Mouse (Mus musculus) thymus, adult 18-20 months (tissue): ENCODE data around the gene Atf6.
A peak's percentile ranks its signal among the peaks of the same experiment; 100 is the strongest.

Experiments
- DNase-seq, 2 experiments: peaks; one replicate each; pipeline ENCODE4 v3.0.0; 2022; ENCODE audit warnings: mixed read lengths in 2 of 2

Gene Atf6

DNA sequence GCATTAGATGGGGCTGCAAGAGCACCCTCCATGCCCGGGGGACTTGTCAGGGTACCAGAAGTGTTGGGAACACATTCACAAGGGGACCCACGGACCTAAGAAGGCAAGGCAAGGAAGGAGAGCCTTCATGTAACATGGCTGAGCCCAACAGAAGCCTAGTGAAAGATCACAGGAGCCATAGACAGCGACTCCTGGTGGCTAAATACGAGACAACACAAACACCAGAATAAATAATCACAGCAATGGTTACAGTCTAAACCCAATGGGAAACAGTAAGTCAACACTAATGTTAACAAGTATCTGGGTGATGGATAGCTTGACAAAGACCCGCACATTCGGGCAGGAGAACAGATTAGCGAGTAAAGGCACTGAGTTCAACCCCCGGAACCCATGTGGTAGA lies 23.2 kb downstream of the Atf6 start:
- DNase-seq, result no peak

DNA sequence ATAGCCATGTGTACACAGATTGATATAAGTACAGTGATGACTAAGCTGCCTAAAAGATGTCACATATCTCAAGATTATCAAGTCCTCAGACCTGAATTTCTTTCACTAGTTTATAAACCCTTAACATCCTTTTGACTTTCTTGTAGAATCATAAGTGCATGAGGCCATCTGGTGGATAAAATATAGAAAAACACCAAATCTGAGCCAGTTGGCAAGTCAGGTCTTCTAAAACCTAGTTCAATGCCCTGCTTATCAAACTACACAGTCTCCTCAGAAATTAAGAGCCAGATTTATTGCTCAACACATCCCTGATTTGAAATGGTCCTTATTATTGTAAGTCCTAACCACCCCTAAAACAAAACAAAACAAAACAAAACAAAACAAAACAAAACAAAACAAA lies 27.9 kb downstream of the Atf6 start:
- DNase-seq, result no peak

DNA sequence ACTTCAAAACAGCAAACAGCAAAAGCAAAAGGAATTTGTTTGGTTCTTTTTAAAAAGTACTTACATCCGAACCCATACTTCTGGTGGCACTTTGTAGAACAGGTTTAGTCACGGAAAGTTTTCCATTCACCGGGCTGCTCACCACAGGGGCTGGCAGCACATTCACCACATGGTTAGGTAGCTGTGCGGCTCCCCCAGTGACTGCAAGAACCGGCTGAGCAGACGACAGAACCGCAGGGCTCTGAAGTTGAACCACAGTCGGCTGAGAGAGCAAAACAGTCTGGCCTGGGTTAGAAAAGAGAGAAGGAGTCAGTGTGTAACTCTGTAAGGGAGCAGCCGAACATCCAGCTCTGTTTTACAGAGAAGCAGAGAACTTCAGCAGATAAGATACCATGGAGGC lies 32.8 kb downstream of the Atf6 start:
- peak in 1 of 2 experiments; percentile 23 for DNase-seq

DNA sequence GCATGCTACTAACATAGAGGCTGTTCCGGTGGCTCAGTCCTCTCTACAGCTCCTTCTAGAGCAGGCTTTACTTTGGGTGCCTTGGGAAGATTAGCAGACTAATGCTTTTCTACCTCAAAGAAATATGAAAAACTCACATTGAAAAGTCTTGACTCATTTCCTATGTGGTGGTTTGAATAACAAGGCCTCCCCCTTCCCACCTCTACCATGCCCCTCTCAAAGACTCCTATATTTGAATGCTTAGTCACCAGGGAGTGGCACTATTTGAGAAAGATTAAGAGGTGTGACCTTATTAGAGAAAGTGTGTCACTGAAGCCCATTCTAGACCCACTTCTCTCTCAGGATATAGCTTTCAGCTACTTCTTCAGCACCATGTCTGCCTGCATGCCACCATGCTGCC lies 37.8 kb downstream of the Atf6 start:
- DNase-seq, result no peak

DNA sequence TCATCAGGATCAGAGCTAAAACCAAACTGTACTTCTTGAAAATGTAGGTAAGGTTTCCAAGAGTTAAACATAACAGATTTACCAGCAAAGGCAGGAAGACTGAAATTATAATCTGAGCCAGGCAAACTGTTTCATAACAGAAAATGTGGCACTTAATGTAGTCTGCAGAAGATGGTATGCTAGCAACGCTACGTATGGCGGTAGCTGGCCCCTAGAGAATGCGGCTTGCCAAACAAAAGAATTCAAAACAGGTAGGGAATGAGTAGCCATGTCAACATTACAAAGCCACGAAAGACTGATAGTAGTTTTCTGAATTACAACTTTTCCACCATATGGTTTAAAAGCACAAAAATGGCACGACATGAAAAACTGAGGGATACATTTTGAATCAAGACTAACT lies 38.2 kb downstream of the Atf6 start:
- no peak for DNase-seq

DNA sequence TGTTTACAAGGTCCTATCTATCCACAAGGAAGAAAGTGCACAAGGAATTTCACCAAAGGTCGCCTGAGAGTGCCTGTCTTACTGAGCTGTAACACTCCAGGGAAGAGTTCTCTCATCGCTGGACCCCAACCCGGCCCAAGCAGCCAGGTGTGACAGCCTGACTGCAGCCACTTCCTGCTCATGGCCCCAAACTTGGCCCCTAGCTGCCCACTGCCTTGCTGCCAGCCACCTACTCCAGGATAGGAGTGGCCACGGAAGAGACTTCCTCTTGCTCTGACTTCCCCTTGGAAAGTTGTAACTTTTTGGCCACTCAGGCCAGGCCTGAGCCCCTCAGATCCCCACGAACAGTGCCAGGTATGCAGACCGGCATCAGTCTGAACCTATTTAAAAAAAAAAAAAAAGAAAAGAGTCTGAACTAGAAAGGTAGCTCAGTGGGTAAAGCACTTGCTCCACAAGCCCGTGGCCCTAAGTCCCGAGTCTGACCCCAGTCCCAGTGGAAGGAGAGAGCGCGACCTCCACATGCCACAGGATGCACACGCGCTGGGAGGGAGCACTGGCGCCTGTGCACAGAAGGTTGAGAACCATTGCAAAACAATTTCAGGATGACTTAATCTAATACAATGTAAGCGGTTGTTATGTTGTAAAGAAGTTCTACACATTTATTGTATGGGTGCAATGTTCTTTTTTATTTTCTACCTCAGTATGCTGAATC lies 47.3 kb downstream of the Atf6 start:
- DNase-seq, result no peak

DNA sequence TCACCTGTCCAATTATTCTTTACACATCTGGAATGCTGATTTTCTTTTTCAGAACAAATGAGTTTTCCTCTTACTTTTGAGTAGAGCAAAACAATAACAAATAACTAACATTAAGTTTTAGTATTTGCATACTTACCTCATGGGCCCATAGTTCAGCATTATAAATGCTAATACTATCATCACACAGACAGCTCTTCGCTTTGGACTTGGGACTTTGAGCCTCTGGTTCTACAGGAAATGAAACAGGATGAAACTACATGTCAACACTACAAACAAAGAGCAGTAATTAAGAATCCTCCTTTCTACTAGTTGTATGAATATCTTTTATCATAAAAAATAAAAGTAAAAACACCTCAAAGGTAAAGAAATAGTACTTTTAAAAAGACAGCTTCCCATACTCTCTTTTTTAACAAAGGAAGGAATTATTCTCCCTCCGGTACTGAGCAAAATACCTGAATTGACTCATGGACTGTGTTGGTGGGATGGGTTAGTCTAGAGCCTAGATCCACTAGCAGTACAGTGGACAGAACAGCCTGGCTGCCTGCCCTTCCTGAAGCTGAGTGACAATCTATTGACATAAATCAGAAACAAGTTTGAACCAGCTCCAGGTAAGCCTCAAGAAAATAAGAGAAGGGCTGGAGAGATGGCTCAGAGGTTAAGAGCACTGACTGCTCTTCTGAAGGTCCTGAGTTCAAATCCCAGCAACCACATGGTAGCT lies 52.1 kb downstream of the Atf6 start:
- no peak for DNase-seq

DNA sequence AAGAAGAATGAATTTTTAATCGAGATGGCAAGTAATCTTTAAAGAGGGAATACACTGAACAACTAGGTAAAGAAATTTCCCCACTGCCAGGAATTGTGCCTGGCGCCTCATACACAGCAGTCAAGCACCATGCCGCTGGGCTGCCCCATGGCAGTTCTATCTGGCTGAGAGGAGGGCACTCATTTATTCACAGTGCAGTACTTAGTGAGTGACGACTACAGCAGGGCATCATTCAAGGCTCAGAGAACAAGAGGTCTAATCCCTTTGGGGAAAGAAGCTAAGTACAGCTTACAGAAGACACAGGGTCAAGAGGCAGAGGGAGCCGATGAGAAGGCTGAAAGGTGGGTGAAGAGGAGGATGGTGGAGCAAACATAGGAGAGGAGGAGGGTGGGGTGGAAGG lies 54.7 kb downstream of the Atf6 start:
- DNase-seq, result no peak

DNA sequence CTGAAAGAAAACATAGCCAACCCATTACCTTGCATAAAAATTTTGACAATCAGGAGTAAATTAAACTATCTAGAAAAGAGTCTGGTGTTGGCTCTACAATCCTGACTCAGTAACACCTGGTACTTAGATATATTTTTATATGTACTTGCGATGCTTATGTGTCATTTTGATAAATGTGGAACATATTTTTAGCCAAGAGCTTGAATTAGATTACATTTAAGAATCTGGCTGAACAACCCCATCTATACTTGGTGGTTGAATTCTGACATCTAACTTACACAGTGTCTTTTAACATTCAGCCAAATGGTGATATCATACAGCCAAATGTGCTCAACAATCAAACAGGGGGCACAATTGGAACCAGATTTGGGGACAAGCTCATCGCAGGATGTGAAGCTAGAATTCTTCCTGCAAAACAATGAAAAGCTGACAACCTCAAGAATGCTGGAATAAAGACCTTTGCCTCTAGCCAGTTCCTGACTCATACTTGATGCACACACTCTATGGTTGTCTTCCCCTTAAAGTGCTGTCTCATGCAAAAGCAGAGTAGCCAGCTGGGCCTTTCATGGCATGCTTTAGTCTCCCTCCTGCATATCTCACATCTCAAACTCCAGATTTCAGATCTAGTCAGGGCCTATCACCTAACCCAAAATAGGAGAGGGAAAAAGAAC lies 59.8 kb downstream of the Atf6 start:
- no peak for DNase-seq

DNA sequence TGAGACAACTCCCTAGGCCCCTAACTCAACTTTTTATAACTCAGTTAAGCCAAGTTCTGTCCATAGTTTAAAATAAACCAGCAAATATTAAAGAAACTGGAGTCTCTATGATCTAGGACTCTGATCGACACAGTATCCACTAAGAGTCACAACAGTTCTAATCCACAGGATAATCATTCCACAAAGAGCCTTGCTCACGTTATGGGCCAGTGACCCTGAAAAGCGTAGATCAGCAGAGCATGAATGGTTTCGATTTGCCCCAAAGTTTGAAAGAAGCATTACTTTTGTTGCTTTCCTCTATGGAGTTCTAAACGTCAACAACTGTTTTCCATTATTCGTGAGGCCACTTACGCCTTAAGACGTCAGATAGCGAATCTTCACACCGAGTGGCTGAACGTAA lies 62.9 kb downstream of the Atf6 start:
- DNase-seq, result no peak

DNA sequence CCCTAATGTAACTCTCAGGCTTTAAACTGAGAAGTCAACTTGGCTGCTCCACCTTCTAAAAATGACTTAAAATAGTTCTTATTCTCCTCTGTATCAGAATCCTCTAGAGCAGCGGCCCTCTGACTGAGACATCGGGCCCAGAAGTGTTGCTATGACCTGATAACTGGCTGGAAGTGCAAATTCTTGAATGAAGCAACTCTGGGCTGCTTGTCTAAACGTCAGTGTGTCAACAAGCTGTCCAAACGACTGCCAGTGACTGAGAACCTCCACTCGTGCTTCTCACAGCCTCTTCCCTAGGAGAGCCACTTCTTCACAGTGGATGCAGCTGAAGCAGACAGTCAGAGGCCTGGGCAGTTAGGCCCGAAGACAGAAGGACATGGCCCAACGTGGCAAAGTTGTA lies 64.9 kb downstream of the Atf6 start:
- DNase-seq, result no peak

DNA sequence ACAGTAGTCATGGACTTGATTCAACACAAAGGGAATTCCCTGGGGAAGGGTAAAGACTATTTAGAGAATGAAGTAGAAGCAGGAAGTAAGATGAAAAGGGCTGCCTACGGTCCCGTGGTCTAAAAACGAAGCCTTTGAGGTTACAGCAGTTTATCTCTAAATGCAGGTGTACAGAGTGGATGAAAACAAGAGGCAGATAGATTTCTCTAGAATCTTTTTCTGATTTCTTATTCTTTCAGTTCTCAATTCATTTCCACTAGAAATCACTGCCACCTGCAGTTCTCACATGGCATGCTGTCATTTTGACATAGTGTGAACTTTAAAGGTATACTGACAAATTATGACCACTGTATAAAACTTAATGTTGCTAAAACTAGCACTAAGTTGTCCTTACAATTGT lies 66.9 kb downstream of the Atf6 start:
- no peak for DNase-seq

DNA sequence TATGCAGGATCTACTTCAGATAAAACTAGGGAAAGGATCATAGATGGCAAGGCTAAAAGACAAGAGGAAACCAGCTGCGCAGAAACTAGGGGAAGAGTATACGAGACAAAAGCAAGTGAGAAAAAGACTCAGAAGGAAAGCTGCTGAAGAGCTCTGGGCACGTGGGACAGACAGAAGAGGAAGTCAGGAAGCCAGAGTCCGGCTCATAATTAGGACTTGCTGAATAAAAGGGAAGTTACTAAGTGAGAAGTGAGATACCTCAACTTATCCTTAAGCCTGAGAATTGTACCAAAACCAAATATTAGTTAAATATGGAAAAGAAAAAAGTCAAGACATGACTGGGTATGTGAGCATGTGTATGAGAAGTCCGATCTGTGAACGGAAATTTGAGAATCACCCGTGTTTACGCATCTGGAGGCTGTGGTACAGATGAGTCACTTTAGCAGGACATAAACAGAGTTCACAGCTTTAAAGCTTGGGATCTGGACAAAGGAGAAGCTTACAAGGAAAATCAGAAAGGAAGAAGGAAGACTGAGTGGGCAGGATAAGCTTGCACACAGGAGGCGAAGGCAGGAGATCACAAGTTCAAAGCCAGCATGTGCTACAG lies 71.7 kb downstream of the Atf6 start:
- DNase-seq, result no peak

DNA sequence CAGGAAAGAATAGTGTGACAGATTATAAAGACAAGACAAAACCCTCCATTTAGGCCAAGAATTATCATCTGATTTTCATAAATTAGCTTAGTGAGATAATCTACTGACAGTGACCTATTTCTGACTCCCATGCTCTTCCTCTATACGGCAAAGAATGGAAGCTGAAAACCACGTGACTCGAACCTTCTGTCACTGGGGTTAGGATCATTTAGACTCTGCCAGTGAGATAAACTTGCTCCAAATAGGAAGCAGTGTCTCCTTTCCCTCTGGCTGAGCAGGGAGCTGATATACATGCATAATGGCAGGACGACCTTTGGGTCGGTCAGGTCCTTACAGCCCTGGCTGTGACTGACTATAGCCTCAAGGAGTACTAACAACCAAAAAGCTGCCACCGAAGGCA lies 76.0 kb downstream of the Atf6 start:
- DNase-seq, result no peak

DNA sequence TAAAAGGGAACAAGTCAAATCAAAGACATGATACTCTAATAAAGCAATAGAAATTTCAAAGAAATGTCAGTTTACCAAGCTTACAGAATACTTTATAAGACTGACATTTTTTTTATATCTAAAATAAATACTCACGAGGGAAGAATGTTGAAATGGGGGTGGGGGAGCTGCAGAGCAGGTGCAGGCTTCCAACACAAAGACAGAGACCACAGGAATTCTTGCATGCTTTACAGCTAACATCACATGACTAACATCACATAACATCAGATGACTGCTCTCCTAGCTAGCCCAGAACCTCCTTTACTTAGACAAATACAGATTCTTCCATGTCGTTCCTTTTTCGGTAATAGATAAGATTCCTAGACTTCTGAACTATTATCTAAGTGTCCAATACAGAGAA lies 76.6 kb downstream of the Atf6 start:
- DNase-seq, result no peak

DNA sequence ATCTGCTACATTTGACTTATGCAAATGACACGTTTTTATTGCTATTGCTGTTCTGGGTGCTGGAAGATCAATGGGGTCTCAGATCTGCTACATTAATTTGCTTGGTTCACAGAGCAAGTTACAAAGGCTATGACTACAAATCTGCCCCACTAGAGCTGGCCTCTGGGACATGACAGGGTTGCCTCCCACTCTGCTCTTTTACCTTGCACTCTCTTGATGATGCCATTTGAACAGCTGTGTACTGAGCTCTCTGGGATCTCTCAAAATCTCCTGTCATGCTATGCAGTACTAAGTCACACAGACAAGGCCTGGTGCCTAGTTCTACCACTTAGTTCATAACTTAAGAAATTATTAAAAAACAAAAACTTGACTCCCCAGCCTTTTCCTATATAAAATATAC lies 79.9 kb downstream of the Atf6 start:
- DNase-seq, result no peak

DNA sequence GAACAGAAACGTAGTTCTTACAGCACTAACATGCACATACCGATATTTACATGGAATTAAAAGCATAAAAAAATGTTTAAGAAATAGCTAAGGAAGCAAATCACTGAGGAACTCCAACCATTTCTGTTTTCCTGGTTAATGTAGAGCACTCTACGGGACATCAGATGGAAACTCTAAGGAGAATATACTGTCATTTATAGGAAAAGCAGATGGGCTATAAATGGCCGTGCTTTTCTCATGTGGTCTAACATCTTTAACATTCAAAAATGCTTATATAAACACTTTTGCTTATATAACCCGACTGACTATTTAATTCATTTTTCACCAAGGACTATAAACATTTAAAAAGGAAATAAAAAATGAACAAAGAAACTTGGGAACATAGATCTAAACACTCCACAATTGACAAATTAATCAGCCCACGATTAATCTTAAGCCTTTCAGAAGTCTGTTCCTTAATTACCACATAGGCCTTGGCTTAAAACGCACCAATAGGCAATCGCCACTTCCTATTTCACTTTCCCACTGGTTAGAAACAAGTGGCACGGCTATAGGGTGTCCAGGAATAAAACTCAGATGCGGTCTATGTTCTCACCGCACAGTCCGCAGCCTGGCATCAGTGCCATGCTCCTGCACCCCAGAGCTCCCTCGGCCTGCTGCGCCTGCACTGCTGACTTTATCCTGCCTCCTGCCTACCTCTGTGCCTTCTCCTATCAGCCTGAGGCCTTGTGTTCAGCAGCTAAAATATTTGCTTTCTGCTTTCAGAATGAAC lies 80.8 kb downstream of the Atf6 start:
- DNase-seq, result no peak

DNA sequence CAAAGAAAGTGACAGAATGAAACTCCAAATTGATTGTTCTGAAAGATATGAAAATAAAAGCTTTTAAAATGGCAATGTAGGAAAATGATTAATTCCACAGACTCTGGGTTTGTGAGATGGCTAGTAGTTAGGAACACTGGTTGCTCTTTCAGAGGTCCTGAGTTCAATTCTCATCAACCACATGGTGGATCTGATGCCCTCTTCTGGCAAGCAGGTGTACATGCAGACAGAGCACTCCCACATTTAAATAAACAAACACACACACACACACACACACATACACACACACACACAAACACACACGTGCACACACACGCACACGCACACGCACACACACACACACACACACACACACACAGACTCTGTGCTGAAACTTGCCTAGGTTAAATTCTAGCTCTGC lies 89.9 kb downstream of the Atf6 start:
- no peak for DNase-seq

DNA sequence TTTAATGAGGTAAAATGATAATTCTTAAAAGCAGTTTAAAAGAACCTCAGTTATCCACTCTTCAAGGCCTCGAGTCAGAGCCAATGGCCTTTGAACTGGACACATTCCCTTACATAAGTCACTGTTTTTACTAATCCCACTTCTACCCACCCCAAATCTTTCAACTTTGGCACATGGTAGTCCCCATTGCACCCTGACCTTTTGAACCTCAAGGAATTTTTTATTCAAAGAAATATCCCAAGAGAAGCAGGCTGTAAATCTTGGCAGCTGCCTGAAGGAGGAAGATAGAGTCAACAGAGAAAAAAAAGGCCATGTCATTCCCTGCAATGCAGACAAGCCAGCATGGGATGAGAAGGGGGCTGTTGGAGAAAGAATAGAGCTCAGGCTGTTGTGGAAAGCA lies 93.1 kb downstream of the Atf6 start:
- DNase-seq, result no peak

DNA sequence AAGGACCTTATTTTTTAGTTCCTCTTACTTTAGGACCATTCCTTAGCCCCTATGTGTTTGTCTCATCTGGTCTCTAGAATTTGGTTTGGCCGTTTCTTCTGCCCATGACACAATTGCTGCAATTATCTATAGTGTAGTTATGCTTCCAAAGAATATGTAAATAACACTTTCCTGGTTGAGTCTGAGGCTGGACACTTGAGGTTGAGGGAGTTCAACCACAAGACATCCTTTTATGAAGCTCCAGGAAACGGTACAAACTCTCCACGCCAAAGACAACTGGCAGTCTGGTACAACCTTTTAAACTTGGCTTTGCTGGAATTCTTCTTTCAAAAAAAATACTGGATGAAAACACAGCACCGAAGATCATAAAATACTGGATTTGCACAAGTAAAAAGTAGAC lies 94.1 kb downstream of the Atf6 start:
- no peak for DNase-seq

DNA sequence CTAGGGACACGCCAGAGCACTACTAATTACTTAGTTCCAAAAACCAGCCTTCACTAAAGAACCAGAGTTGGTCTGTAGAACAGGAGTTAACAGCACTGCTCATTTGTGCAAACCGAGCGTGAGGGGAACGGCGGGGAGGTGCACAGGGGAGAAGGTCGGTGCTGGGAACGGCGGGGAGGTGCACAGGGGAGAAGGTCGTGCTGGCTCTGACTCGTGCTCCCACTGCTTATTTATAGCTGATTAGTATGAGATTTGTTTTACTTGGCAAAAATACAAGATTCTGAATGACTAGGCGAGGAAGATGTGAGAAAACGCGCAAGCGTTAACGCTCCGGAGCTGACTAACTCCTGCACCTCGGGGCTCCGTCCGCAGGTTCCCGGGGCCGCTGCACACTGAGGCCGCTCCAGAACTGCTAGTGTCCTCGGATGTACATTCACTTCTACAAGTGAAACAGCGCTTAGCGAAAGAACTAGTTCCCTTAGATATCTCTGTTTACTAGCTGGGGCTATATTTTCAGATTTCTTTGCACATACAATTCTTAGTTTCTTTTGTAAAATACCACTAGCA lies 96.1 kb downstream of the Atf6 start:
- no peak for DNase-seq

DNA sequence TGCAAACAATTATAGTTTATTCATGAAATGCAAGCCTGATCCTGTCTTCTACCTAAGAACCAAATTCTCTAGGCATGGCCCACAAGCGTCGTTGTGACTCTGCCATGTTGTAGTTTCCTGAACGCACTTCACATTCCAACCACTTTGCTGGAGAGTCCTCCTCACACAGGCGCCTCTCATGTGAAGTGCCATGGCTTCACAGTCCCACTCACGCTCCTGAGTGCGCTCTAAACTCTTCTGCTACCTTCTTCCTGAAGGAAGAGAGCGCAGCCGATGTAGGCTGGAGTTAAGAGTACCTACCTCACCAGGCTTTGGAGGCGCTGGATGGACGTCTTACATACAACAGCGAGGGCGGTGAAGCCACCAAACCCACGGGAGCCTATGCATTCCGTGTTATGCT lies 96.9 kb downstream of the Atf6 start:
- DNase-seq, result no peak

DNA sequence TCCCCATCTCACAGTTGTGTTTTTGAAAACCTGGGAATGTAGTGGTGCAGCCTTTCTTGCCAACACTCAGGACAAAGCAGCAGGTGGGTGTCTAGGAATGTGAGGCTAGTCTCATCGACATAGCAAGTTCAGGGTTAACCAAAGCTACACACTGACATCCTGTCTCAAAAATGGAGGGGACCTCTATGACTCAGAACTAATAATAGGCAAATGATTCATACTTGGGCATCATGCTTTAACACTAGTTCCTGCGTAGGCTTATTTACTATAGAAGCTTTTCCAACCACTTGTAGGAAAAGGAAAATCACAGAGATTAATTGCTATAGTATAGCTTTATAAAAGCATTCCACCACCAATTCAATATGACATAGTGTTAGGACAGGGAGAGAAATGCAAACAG lies 100.6 kb downstream of the Atf6 start:
- no peak for DNase-seq
